ENCODE assay signal across 20 mouse cellular contexts in genomic region chr16:30103495-30103894, GRCm38 (mm10). TPM values are rescaled to one million over a fixed set of nuclear protein-coding genes. Genes with fewer than 3 reads are reported as not detected.
DNase-seq lines count a peak whose midpoint lies in the region; ATAC-seq and TF ChIP-seq lines count a peak whose summit lies in the region.
"Had no signal": no experiment of that assay in that cellular context is flagged by ENCODE, and none has a peak within 500 bp of the region (broad histone marks: within the 10 kb centered on the region; RNA-seq: fewer than 3 reads in every experiment).

No protein-coding gene starts in this region.

- H3K36me3 ChIP-seq in kidney, postnatal 0 days (ENCODE audit: insufficient read depth, low read length), result no peaks in the 10 kb centered on the region
- H3K36me3 ChIP-seq in embryonic facial prominence, embryonic 12.5 days, result no peaks in the 10 kb centered on the region
- H3K36me3 ChIP-seq in limb, embryonic 14.5 days (ENCODE audit: control insufficient read depth, insufficient read depth, low read length), result no peaks in the 10 kb centered on the region
- H3K36me3 ChIP-seq: G1E had no signal

- no peak overlapping the region for H3K4me3 ChIP-seq in kidney, postnatal 0 days (replicated peaks; ENCODE audit: low read depth, low read length)
- H3K4me3 ChIP-seq in embryonic facial prominence, embryonic 12.5 days, result no peak overlapping the region
- no peak overlapping the region for H3K4me3 ChIP-seq in limb, embryonic 14.5 days (replicated peaks; ENCODE audit: low read length)
- H3K4me3 ChIP-seq: myocyte had no signal

- H3K4me2 ChIP-seq in kidney, postnatal 0 days (ENCODE audit: low read length), result no peak overlapping the region
- peak overlapping the region; percentile 25 for H3K4me2 ChIP-seq in embryonic facial prominence, embryonic 12.5 days (replicated peaks)
- H3K4me2 ChIP-seq in limb, embryonic 14.5 days (replicated peaks; ENCODE audit: low read depth, low read length, severe bottlenecking), result peak overlapping the region; percentile 4; the same call in 1 of the 2 replicates
- H3K4me2 ChIP-seq: heart, embryonic 11.5 days; midbrain, embryonic 11.5 days had no signal

- WGBS in kidney, postnatal 0 days, result 29% methylated on average over 6 of the region's 6 CpGs
- 19% methylated on average over 6 of the region's 6 CpGs for WGBS in embryonic facial prominence, embryonic 12.5 days
- 17% methylated on average over 6 of the region's 6 CpGs for WGBS in limb, embryonic 14.5 days

- H3K27ac ChIP-seq in kidney, postnatal 0 days, result 0 out of 2 replicates have a peak overlapping the region, but pooled peaks have one; percentile 14
- peak overlapping the region; percentile 72 for H3K27ac ChIP-seq in embryonic facial prominence, embryonic 12.5 days
- no peak overlapping the region for H3K27ac ChIP-seq in limb, embryonic 14.5 days (replicated peaks; ENCODE audit: low read depth, low read length)
- H3K27ac ChIP-seq: liver, embryonic 14.5 days had no signal

- no peak for ATAC-seq in kidney, postnatal 0 days (replicated peaks; ENCODE audit: low FRiP score, low read depth)
- ATAC-seq in embryonic facial prominence, embryonic 12.5 days (ENCODE audit: insufficient number of reproducible peaks, insufficient read depth, low FRiP score, low TSS enrichment), result peak; percentile 43; the same call in 1 of the 2 replicates
- no peak for ATAC-seq in limb, embryonic 14.5 days (ENCODE audit: low FRiP score, low read depth)
- ATAC-seq: activated CD4-positive, CD25-positive, alpha-beta regulatory T cell, adult 4 months; forebrain, postnatal 0 days; inflammation-experienced regulatory T-cells, adult 6 months had no signal

- peaks cover 12% of the 10 kb centered on the region for H3K4me1 ChIP-seq in kidney, postnatal 0 days (replicated peaks; ENCODE audit: insufficient read depth, low read length)
- peaks cover 20% of the 10 kb centered on the region for H3K4me1 ChIP-seq in embryonic facial prominence, embryonic 12.5 days
- peaks cover 17% of the 10 kb centered on the region for H3K4me1 ChIP-seq in limb, embryonic 14.5 days (ENCODE audit: control insufficient read depth, insufficient read depth, low read length)

- peak; percentile 43 for DNase-seq in embryo, embryonic 11 days
- DNase-seq in embryo, embryonic 10 days (ENCODE audit: low spot score), result no peak
- DNase-seq in kidney, postnatal 0 days (ENCODE audit: low spot score), result no peak
- no peak for DNase-seq in kidney, adult 11 months
- DNase-seq in limb, embryonic 14.5 days (ENCODE audit: low spot score), result peak; percentile 24
- no peak for DNase-seq in B cell, adult 2 months
- no peak for DNase-seq in cerebellum, adult 18-20 months
- DNase-seq: adrenal gland, postnatal 10 days; cerebellum, postnatal 10 days; forebrain, postnatal 0 days; right cerebral cortex, postnatal 4 days; thymus, postnatal 14 days had no signal

- TF ChIP-seq CTCF in kidney, postnatal 0 days (IDR thresholded peaks at IDR 0.05; ENCODE audit: low read depth), result no peak

- TF ChIP-seq POLR2A in limb, embryonic 14.5 days (IDR thresholded peaks at IDR 0.05; ENCODE audit: borderline replicate concordance, extremely low read depth, insufficient read depth, insufficient read length), result no peak

- H3K9me3 ChIP-seq in kidney, postnatal 0 days (replicated peaks; ENCODE audit: low read length), result no peaks in the 10 kb centered on the region
- H3K9me3 ChIP-seq in embryonic facial prominence, embryonic 12.5 days, result no peaks in the 10 kb centered on the region
- no peaks in the 10 kb centered on the region for H3K9me3 ChIP-seq in limb, embryonic 14.5 days (ENCODE audit: control insufficient read depth, low read length)

- H3K9ac ChIP-seq in kidney, postnatal 0 days (ENCODE audit: low read depth, low read length), result no peak overlapping the region
- H3K9ac ChIP-seq in embryonic facial prominence, embryonic 12.5 days, result no peak overlapping the region
- H3K9ac ChIP-seq in limb, embryonic 14.5 days (ENCODE audit: low read depth, low read length, severe bottlenecking), result no peak overlapping the region
- H3K9ac ChIP-seq: forebrain, postnatal 0 days; liver, embryonic 14.5 days had no signal

- H3K27me3 ChIP-seq in kidney, postnatal 0 days (ENCODE audit: insufficient read depth, low read length), result no peaks in the 10 kb centered on the region
- no peaks in the 10 kb centered on the region for H3K27me3 ChIP-seq in embryonic facial prominence, embryonic 12.5 days
- no peaks in the 10 kb centered on the region for H3K27me3 ChIP-seq in limb, embryonic 14.5 days (ENCODE audit: control insufficient read depth, insufficient read depth, low read length)

RNA-seq across cellular contexts. Expression of gene Hes1, which starts 39.3 kb away (rescaled TPM):
- 87.1 and 102 TPM in 2 replicates for polyA plus RNA-seq in kidney, postnatal 0 days (2015; fragmentation: Nextera tagmentation; extraction: Ambion mirVana)
- polyA plus RNA-seq in embryonic facial prominence, embryonic 12.5 days (2016; fragmentation: Nextera tagmentation; extraction: Ambion mirVana), result 64.0 and 65.2 TPM in 2 replicates
- polyA plus RNA-seq in limb, embryonic 14.5 days (2012; rRNA removed), result 143 and 188 TPM in 2 replicates
- 71.9 and 73.4 TPM in 2 replicates for polyA plus RNA-seq in limb, embryonic 14.5 days (2014; fragmentation: Nextera tagmentation; extraction: Ambion mirVana)
- polyA plus RNA-seq: activated CD4-positive, CD25-positive, alpha-beta regulatory T cell, adult 4 months had no signal

Comparison
In these comparisons a context has a peak if more than half of its experiments do, and no peak if none do; other contexts are left out.
1. DNase-seq: peak in embryo, embryonic 11 days (single experiment) and limb, embryonic 14.5 days (single experiment); none in embryo, embryonic 10 days (single experiment), kidney, postnatal 0 days (single experiment), kidney, adult 11 months (single experiment), B cell, adult 2 months (0 of 2) and cerebellum, adult 18-20 months (0 of 2).